Mouse (Mus musculus) forebrain, embryonic 10.5 days (tissue): ENCODE measurements at regions not wholly inside any gene's neighbourhood (a gene's known extent, or its start where the extent isn't known, plus 50 kb on each side); places are given as distances from the start of the nearest gene placed in this dataset.
A peak's percentile ranks its signal among the peaks of the same experiment; 100 is the strongest.

Experiments
- DNase-seq: peaks from one replicate; pipeline ENCODE4 v3.0.0-alpha.2; 2017; ENCODE audit warnings: low spot score; ENCODE audit errors: extremely low spot score
- H3K27ac ChIP-seq: fragments of 300-500 bp; sonication (generic); 2 replicates; pipeline ENCODE4 v1.5.1; 2016; ENCODE audit warnings: mild to moderate bottlenecking
- H3K27me3 ChIP-seq: fragments of 300-500 bp; sonication (generic); 2 replicates; pipeline ENCODE4 v1.6.1; 2016; ENCODE audit warnings: mild to moderate bottlenecking; ENCODE audit not compliant: poor library complexity, severe bottlenecking
- H3K36me3 ChIP-seq: fragments of 300-500 bp; sonication (generic); replicated peaks from 2 replicates; pipeline ENCODE4 v1.6.1; 2016; ENCODE audit warnings: mild to moderate bottlenecking, moderate library complexity
- H3K4me1 ChIP-seq: fragments of 300-500 bp; sonication (generic); 2 replicates; pipeline ENCODE4 v1.6.1; 2016
- H3K4me3 ChIP-seq: fragments of 300-500 bp; sonication (generic); 2 replicates; pipeline ENCODE4 v1.5.1; 2016; ENCODE audit warnings: mild to moderate bottlenecking, moderate library complexity
- H3K9me3 ChIP-seq: fragments of 300-500 bp; sonication (generic); 2 replicates; pipeline ENCODE4 v1.6.1; 2016; ENCODE audit warnings: mild to moderate bottlenecking, moderate library complexity
- WGBS: fragments of 180-500 bp; shearing (Covaris S2); methylation state at CpG from one replicate; pipeline ENCODE4 v1.1.7; 2016; 5-methylcytosine and 5-hydroxymethylcytosine counted together

- Histone ChIP-seq H3K4me3 (no peak overlapping the region), H3K27me3 (no peaks in the 10 kb centered on the region), H3K9me3 (no peaks in the 10 kb centered on the region), H3K36me3 (no peaks in the 10 kb centered on the region), H3K4me1 (peaks cover 9% of the 10 kb centered on the region; the same call in 1 of the 2 replicates), H3K27ac (no peak overlapping the region)
- DNase-seq: no peak
- 82% methylated on average over 6 of the region's 6 CpGs for WGBS
Measured at GRCm38 (mm10) chr2:50835511-50836320, 313.2 kb downstream of the Rnd3 start.

DNA sequence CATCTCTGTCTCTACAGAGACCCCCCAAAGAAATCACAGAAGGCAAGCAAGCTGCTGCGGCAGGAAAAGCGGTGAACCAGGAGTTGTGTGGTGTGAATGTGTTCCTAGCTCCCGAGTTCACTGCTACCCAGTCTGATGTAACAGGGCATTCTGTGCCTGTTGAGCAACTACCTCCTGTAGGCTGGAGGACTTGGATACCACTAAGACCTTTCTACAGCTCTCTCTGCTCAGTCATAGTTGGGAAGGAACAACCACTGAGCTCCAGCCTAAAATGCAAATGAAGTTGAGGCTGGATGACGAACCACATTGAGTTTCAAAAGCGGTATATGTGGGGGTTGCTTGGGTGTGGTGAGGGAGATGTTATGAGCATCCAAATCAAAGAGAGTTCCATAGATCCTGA, 315.1 kb downstream of the Rnd3 start:
- Histone ChIP-seq H3K27me3 (no peaks in the 10 kb centered on the region), H3K4me1 (peaks cover 9% of the 10 kb centered on the region; the same call in 1 of the 2 replicates), H3K36me3 (no peaks in the 10 kb centered on the region), H3K9me3 (no peaks in the 10 kb centered on the region), H3K4me3 (no peak overlapping the region), H3K27ac (no peak overlapping the region)
- no peak for DNase-seq
- WGBS: 94% methylated on average over 5 of the region's 5 CpGs

DNA sequence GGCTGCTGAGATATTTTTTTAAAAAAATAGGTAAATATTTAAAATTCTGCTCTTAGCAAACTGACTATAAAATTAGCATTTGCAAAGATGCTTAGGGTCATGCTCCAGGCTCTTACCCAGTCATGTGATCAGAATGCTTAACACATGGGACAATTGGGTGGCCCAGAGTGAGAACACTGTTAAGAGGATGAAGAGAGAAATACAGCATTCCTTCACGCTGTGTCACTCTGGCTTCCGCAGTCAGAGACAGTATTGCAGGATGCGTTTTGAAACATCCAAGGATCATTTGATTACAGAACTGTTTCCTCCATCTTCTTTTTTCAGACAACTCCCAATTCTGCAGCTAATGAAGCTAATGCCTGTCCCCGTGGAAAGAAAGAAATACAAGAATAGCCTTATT, 316.4 kb downstream of the Rnd3 start:
- no peak overlapping the region for H3K27ac ChIP-seq

DNA sequence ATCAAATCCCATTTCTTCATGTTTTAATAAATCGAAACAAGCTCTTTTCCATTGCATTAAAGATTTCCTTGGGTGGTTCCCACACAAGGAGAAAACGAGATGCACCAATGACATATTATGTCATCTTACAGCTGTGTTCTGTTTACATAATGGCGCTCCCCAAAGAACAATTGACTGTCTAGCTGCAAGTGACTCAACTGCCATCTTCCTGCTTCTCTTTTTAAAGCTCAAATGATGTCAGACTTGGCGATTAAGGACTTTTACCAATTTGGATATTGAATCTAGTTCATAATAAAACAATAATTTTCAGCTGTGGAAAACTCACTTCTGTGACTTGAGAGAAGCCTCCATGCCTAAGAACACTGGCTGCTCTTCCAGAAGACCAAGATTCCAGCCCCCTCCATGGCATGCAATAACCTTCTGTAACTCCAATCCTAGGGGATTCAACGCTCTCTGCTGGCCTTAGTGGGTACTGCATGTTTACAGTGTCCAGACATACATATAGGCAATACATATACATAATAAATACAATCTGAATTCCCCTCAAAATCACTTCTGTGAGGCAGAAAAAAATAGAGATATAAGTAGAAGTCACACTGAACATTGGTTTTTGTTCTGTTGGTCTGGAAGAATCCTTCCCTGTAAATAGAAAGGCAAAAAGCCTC, 318.7 kb downstream of the Rnd3 start:
- H3K36me3 ChIP-seq: no peaks in the 10 kb centered on the region
- H3K27ac ChIP-seq: no peak overlapping the region
- peaks cover 12% of the 10 kb centered on the region; the same call in 1 of the 2 replicates for H3K4me1 ChIP-seq
- H3K4me3 ChIP-seq: no peak overlapping the region
- 76% methylated on average over 5 of the region's 5 CpGs for WGBS
- no peaks in the 10 kb centered on the region for H3K9me3 ChIP-seq
- DNase-seq: no peak
- H3K27me3 ChIP-seq: no peaks in the 10 kb centered on the region

More for the DNA sequence above, 316.4 kb downstream of the Rnd3 start:
- Histone ChIP-seq H3K9me3 (no peaks in the 10 kb centered on the region), H3K36me3 (no peaks in the 10 kb centered on the region), H3K4me1 (peaks cover 9% of the 10 kb centered on the region; the same call in 1 of the 2 replicates), H3K4me3 (no peak overlapping the region), H3K27me3 (no peaks in the 10 kb centered on the region)
- DNase-seq: no peak
- WGBS: 66% methylated on average over 4 of the region's 4 CpGs

DNA sequence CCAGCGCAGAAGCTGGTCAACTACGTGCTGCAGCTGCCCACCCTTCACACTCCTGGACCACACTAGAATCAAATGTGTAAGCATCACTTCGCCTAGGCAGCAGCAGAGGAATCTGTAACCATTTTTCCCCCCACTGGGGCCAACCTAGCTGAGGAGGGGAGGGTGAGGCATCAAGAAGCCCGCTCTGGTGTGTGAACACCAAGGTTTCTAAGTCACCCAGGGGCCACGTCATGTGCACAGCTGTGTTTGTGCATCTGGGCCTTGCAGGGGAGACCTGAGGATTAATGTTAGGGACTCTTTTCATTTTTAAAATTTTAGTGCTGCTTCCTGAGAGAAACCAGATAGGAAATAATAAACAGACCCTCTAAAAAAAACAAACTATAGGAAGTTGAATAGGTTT, 321.8 kb downstream of the Rnd3 start:
- 82% methylated on average over 5 of the region's 5 CpGs for WGBS
- DNase-seq: no peak
- no peaks in the 10 kb centered on the region for H3K27me3 ChIP-seq
- H3K27ac ChIP-seq: peak overlapping the region; percentile 20; the same call in 1 of the 2 replicates
- H3K36me3 ChIP-seq: no peaks in the 10 kb centered on the region
- no peak overlapping the region for H3K4me3 ChIP-seq
- 0 out of 2 replicates have a peak, but pooled peaks cover 3% of the 10 kb centered on the region for H3K4me1 ChIP-seq
- no peaks in the 10 kb centered on the region for H3K9me3 ChIP-seq

- WGBS: 87% methylated on average over 3 of the region's 3 CpGs
Measured at GRCm38 (mm10) chr2:50826537-50826936, 322.4 kb downstream of the Rnd3 start.

GRCm38 (mm10) chr2:50825626-50826025, 323.3 kb downstream of the Rnd3 start:
- H3K4me3 ChIP-seq: no peak overlapping the region
- no peaks in the 10 kb centered on the region for H3K27me3 ChIP-seq
- H3K27ac ChIP-seq: no peak overlapping the region
- H3K36me3 ChIP-seq: no peaks in the 10 kb centered on the region
- 0 out of 2 replicates have a peak, but pooled peaks cover 3% of the 10 kb centered on the region for H3K4me1 ChIP-seq
- DNase-seq: no peak
- WGBS: 85% methylated on average over 5 of the region's 5 CpGs
- no peaks in the 10 kb centered on the region for H3K9me3 ChIP-seq

More at GRCm38 (mm10) chr2:50826537-50826936, 322.4 kb downstream of the Rnd3 start:
- Histone ChIP-seq H3K27me3 (no peaks in the 10 kb centered on the region), H3K9me3 (no peaks in the 10 kb centered on the region), H3K4me3 (no peak overlapping the region), H3K36me3 (no peaks in the 10 kb centered on the region), H3K4me1 (0 out of 2 replicates have a peak, but pooled peaks cover 3% of the 10 kb centered on the region), H3K27ac (peak overlapping the region; percentile 20; the same call in 1 of the 2 replicates)
- no peak for DNase-seq

DNA sequence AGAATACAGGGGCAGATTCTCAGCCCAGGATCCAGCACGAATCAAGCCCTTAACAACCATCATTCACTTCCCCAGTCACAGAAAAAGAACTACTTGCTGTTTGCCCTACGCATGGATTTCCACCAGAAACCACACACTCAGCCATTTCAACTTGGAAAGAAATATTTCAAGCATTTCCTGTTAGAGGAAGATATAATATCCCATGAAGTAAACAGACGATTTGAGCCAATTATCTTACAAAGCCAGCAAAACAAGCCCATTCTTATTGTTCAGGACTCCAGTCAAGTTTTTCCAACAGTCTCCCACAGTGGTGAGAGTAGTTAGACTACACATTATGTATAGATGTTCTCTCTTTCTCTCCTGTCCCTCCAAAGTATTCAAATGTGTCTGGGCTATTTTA, 324.1 kb downstream of the Rnd3 start:
- 0 out of 2 replicates have a peak, but pooled peaks cover 3% of the 10 kb centered on the region for H3K4me1 ChIP-seq
- no peak overlapping the region for H3K27ac ChIP-seq
- H3K27me3 ChIP-seq: no peaks in the 10 kb centered on the region
- no peaks in the 10 kb centered on the region for H3K36me3 ChIP-seq
- no peak overlapping the region for H3K4me3 ChIP-seq
- DNase-seq: no peak
- 76% methylated on average over 3 of the region's 3 CpGs for whole genome bisulfite sequencing
- H3K9me3 ChIP-seq: no peaks in the 10 kb centered on the region

- 0 out of 2 replicates have a peak, but pooled peaks cover 3% of the 10 kb centered on the region for H3K4me1 ChIP-seq
Measured at GRCm38 (mm10) chr2:50822738-50823137, 326.2 kb downstream of the Rnd3 start.

GRCm38 (mm10) chr2:50819305-50819665, 329.6 kb downstream of the Rnd3 start:
- Histone ChIP-seq H3K4me1 (peaks cover 9% of the 10 kb centered on the region; the same call in 1 of the 2 replicates), H3K9me3 (no peaks in the 10 kb centered on the region), H3K27ac (no peak overlapping the region), H3K36me3 (no peaks in the 10 kb centered on the region), H3K27me3 (no peaks in the 10 kb centered on the region), H3K4me3 (no peak overlapping the region)
- 90% methylated on average over 5 of the region's 5 CpGs for WGBS
- no peak for DNase-seq

More at GRCm38 (mm10) chr2:50822738-50823137, 326.2 kb downstream of the Rnd3 start:
- no peak for DNase-seq
- Histone ChIP-seq H3K27me3 (no peaks in the 10 kb centered on the region), H3K36me3 (no peaks in the 10 kb centered on the region), H3K9me3 (no peaks in the 10 kb centered on the region), H3K4me3 (no peak overlapping the region), H3K27ac (no peak overlapping the region)

GRCm38 (mm10) chr2:50818557-50819304, 330.2 kb downstream of the Rnd3 start:
- H3K27ac ChIP-seq: no peak overlapping the region
- no peaks in the 10 kb centered on the region for H3K27me3 ChIP-seq
- H3K36me3 ChIP-seq: no peaks in the 10 kb centered on the region
- no peaks in the 10 kb centered on the region for H3K9me3 ChIP-seq
- WGBS: 84% methylated on average over 7 of the region's 7 CpGs
- no peak overlapping the region for H3K4me3 ChIP-seq
- peaks cover 9% of the 10 kb centered on the region; the same call in 1 of the 2 replicates for H3K4me1 ChIP-seq
- no peak for DNase-seq

DNA sequence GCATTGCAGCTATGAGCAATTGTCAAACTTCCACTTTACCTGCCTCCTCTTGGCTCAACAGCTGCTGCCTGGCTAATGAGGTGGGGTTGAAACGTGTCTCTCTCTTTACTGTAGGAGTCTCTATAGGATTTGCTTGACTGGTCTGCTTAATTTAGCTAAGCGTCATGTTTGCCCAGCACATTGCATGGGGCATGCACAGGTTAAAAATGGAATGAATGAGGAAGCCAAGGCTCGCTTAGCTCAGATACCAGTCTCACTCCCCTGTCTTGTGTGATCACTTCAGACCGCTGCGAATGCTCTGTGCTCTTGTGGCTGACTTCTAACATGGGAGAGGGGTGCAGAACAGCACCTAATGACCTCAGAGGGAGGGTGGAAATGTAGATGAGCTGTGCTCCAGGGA, 332.5 kb downstream of the Rnd3 start:
- Histone ChIP-seq H3K9me3 (no peaks in the 10 kb centered on the region), H3K4me1 (peaks cover 24% of the 10 kb centered on the region), H3K27ac (no peak overlapping the region), H3K27me3 (no peaks in the 10 kb centered on the region), H3K4me3 (no peak overlapping the region), H3K36me3 (no peaks in the 10 kb centered on the region)
- WGBS: 79% methylated on average over 5 of the region's 5 CpGs
- DNase-seq: no peak
